Mouse (Mus musculus) heart, adult 11 months (tissue): ENCODE results near the gene Pank1.

Source experiments
- DNase-seq: peaks from one replicate; pipeline ENCODE4 v3.0.0; 2022

Gene Pank1

GRCm38 (mm10) chr19:34819577-34820170 lies 59.6 kb downstream of the Pank1 start:
- peak; percentile 85 for DNase-seq

GRCm38 (mm10) chr19:34815371-34815770 lies 63.9 kb downstream of the Pank1 start:
- DNase-seq: peak; percentile 61

- DNase-seq: peak; percentile 60
These were observed 64.6 kb downstream of the Pank1 start for GRCm38 (mm10) chr19:34814696-34815095.

GRCm38 (mm10) chr19:34813961-34814360 lies 65.3 kb downstream of the Pank1 start:
- peak; percentile 66 for DNase-seq

GRCm38 (mm10) chr19:34813533-34813932 lies 65.7 kb downstream of the Pank1 start:
- no peak for DNase-seq

GRCm38 (mm10) chr19:34812711-34813110 lies 66.5 kb downstream of the Pank1 start:
- DNase-seq: peak; percentile 55

- peak; percentile 87 for DNase-seq
These were observed 72.1 kb downstream of the Pank1 start for GRCm38 (mm10) chr19:34807173-34807572.

GRCm38 (mm10) chr19:34805071-34805470 lies 74.2 kb downstream of the Pank1 start:
- no peak for DNase-seq

- DNase-seq: no peak
These were observed 74.7 kb downstream of the Pank1 start for GRCm38 (mm10) chr19:34804531-34804930.

GRCm38 (mm10) chr19:34803396-34803795 lies 75.9 kb downstream of the Pank1 start:
- DNase-seq: no peak

- DNase-seq: no peak
These were observed 79.5 kb downstream of the Pank1 start for GRCm38 (mm10) chr19:34799644-34800267.

- no peak for DNase-seq
These were observed 82.9 kb downstream of the Pank1 start for GRCm38 (mm10) chr19:34796396-34796795.

GRCm38 (mm10) chr19:34782491-34782890 lies 96.8 kb downstream of the Pank1 start:
- DNase-seq: no peak

- no peak for DNase-seq
These were observed 100.3 kb downstream of the Pank1 start for GRCm38 (mm10) chr19:34778993-34779392.

- DNase-seq: no peak
These were observed 101.2 kb downstream of the Pank1 start for GRCm38 (mm10) chr19:34778098-34778497.

GRCm38 (mm10) chr19:34772775-34773174 lies 106.5 kb downstream of the Pank1 start:
- no peak for DNase-seq

GRCm38 (mm10) chr19:34770764-34771163 lies 108.5 kb downstream of the Pank1 start:
- no peak for DNase-seq

- peak; percentile 87 for DNase-seq
These were observed 120.5 kb downstream of the Pank1 start for GRCm38 (mm10) chr19:34758754-34759153.
